Mouse (Mus musculus) cortical plate, adult 2 months (tissue): ENCODE data around the gene Fndc4.

Experiments used
- CTCF ChIP-seq: fragments of 200-500 bp; IDR thresholded peaks from 2 replicates; pipeline ENCODE4 v1.5.1; 2011; ENCODE audit warnings: mild to moderate bottlenecking, control low read depth, low read length; ENCODE audit not compliant: insufficient read depth; ENCODE audit errors: extremely low read depth
- POLR2A ChIP-seq: fragments of 200-500 bp; IDR thresholded peaks from 2 replicates; pipeline ENCODE4 v1.6.1; 2011; ENCODE audit warnings: mild to moderate bottlenecking, low read length, control low read depth; ENCODE audit not compliant: insufficient read depth; ENCODE audit errors: extremely low read depth

DNA sequence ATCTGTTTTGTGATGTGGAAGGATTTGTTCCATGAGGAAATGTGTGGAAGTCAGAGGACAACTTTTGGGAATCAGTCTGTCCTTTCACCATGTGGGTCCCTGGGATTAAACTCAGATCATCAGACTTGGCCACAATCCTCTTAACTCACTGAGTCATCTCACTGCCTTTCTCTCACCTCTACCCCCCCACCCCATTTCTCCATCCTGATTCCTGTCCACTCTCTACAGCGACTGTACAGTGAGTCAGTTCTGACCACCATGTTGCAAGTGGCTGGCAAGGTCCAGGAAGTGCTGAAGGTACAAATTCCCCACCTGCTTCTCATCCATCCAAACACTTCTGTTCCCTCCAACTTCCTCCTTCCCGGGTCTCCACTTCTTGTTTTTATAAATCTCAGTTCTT is 2.6 kb upstream of the Fndc4 start:
- no peak for TF ChIP-seq POLR2A
- TF ChIP-seq CTCF, result no peak
